ENCODE assay signal across 25 mouse cellular contexts in genomic region chr19:44427721-44428120, GRCm38 (mm10). TPM values are rescaled to one million over a fixed set of nuclear protein-coding genes. Genes with fewer than 3 reads are reported as not detected.
DNase-seq lines count a peak whose midpoint lies in the region; ATAC-seq and TF ChIP-seq lines count a peak whose summit lies in the region.
"Had no signal": no experiment of that assay in that cellular context is flagged by ENCODE, and none has a peak within 500 bp of the region (broad histone marks: within the 10 kb centered on the region; RNA-seq: fewer than 3 reads in every experiment).

No protein-coding gene starts in this region.

- no peaks in the 10 kb centered on the region for H3K9me3 ChIP-seq in intestine, postnatal 0 days (ENCODE audit: control insufficient read depth)
- no peaks in the 10 kb centered on the region for H3K9me3 ChIP-seq in intestine, embryonic 16.5 days (ENCODE audit: control insufficient read depth, low read length)
- H3K9me3 ChIP-seq: embryonic facial prominence, embryonic 10.5 days; embryonic facial prominence, embryonic 12.5 days; forebrain, embryonic 13.5 days; forebrain, embryonic 15.5 days; G1E had no signal

- peak; percentile 73 for DNase-seq in R1 (ENCODE audit: low read depth, low spot score)
- DNase-seq in yolk sac, embryonic 10.5 days (ENCODE audit: low spot score), result peak; percentile 48
- no peak for DNase-seq in frontal cortex, adult 2 months (ENCODE audit: extremely low spot score in 1 of 2, low spot score in 1 of 2)
- DNase-seq in urinary bladder, postnatal 36 days (ENCODE audit: low spot score in 2 of 2), result no peak
- DNase-seq: adrenal gland, adult 8-10 months; adrenal gland, postnatal 14 days; adrenal gland, postnatal 36 days; B cell, adult 2 months; cerebellum, adult 11-12 months; cerebellum, adult 2 months; cerebellum, adult 9-10 months; cerebellum, postnatal 10 days; cerebellum, postnatal 25 days; forebrain, postnatal 0 days had no signal

- H3K36me3 ChIP-seq in intestine, postnatal 0 days (ENCODE audit: control insufficient read depth, insufficient read depth), result no peaks in the 10 kb centered on the region
- no peaks in the 10 kb centered on the region for H3K36me3 ChIP-seq in intestine, embryonic 16.5 days (ENCODE audit: control insufficient read depth, insufficient read depth, low read length)
- H3K36me3 ChIP-seq: embryonic facial prominence, embryonic 10.5 days; embryonic facial prominence, embryonic 12.5 days; forebrain, embryonic 15.5 days; G1E had no signal

- H3K27me3 ChIP-seq in intestine, postnatal 0 days (replicated peaks; ENCODE audit: control insufficient read depth, insufficient read depth, low read length), result no peaks in the 10 kb centered on the region
- H3K27me3 ChIP-seq in intestine, embryonic 16.5 days (replicated peaks; ENCODE audit: control insufficient read depth, insufficient read depth, low read length), result no peaks in the 10 kb centered on the region
- H3K27me3 ChIP-seq: CH12.LX; embryonic facial prominence, embryonic 12.5 days; forebrain, embryonic 13.5 days; forebrain, embryonic 15.5 days had no signal

- ATAC-seq in intestine, postnatal 0 days, result peak; percentile 31; the same call in 1 of the 2 replicates
- ATAC-seq in intestine, embryonic 16.5 days, result no peak
- ATAC-seq: activated CD4-positive, CD25-positive, alpha-beta regulatory T cell, adult 4 months; CD4-positive, CD25-positive, alpha-beta regulatory T cell, adult 4 months; forebrain, embryonic 13.5 days; forebrain, embryonic 15.5 days; forebrain, postnatal 0 days; Patski had no signal

- H3K4me3 ChIP-seq in intestine, postnatal 0 days (ENCODE audit: low read depth, low read length), result no peak overlapping the region
- H3K4me3 ChIP-seq in intestine, embryonic 16.5 days (ENCODE audit: low read length), result no peak overlapping the region
- H3K4me3 ChIP-seq: embryonic facial prominence, embryonic 10.5 days; embryonic facial prominence, embryonic 12.5 days; forebrain, embryonic 13.5 days; forebrain, embryonic 15.5 days had no signal

- no peak overlapping the region for H3K9ac ChIP-seq in intestine, postnatal 0 days (ENCODE audit: low read depth, low read length)
- no peak overlapping the region for H3K9ac ChIP-seq in intestine, embryonic 16.5 days (ENCODE audit: low read depth, low read length)
- H3K9ac ChIP-seq: embryonic facial prominence, embryonic 12.5 days; forebrain, embryonic 13.5 days; forebrain, embryonic 15.5 days; forebrain, postnatal 0 days had no signal

- WGBS in intestine, postnatal 0 days, result 33% methylated on average over 1 of the region's 1 CpGs
- 74% methylated on average over 1 of the region's 1 CpGs for WGBS in intestine, embryonic 16.5 days

- TF ChIP-seq CTCF in intestine, postnatal 0 days (IDR thresholded peaks at IDR 0.05; ENCODE audit: low read depth), result no peak

- no peaks in the 10 kb centered on the region for H3K4me1 ChIP-seq in intestine, postnatal 0 days (replicated peaks; ENCODE audit: control insufficient read depth, insufficient read depth, low read length)
- no peaks in the 10 kb centered on the region for H3K4me1 ChIP-seq in intestine, embryonic 16.5 days (ENCODE audit: control insufficient read depth, insufficient read depth, low read length)
- H3K4me1 ChIP-seq: embryonic facial prominence, embryonic 10.5 days; embryonic facial prominence, embryonic 12.5 days; forebrain, embryonic 13.5 days; forebrain, embryonic 15.5 days had no signal

- no peak overlapping the region; the same call in 1 of the 2 replicates for H3K27ac ChIP-seq in intestine, postnatal 0 days (ENCODE audit: low read depth, low read length)
- no peak overlapping the region for H3K27ac ChIP-seq in intestine, embryonic 16.5 days (ENCODE audit: low read length)
- H3K27ac ChIP-seq: embryonic facial prominence, embryonic 10.5 days; embryonic facial prominence, embryonic 12.5 days; forebrain, embryonic 13.5 days; forebrain, embryonic 15.5 days had no signal

- no peak overlapping the region for H3K4me2 ChIP-seq in intestine, postnatal 0 days (replicated peaks; ENCODE audit: low read depth)
- H3K4me2 ChIP-seq in intestine, embryonic 16.5 days (ENCODE audit: low read depth, low read length), result no peak overlapping the region
- H3K4me2 ChIP-seq: embryonic facial prominence, embryonic 12.5 days; forebrain, embryonic 13.5 days; forebrain, embryonic 15.5 days had no signal

RNA-seq across cellular contexts. Expression of gene Scd1, which starts 20.0 kb away (rescaled TPM):
- 1.5 and 2.6 TPM in 2 replicates for polyA plus RNA-seq in intestine, postnatal 0 days (2015; fragmentation: Nextera tagmentation; extraction: Ambion mirVana)
- polyA plus RNA-seq in intestine, embryonic 16.5 days (2015; fragmentation: Nextera tagmentation; extraction: Ambion mirVana), result 5.5 and 5.7 TPM in 2 replicates
- 111 and 161 TPM in 2 replicates for polyA plus RNA-seq in frontal cortex, adult 2 months (2012; rRNA removed)

Comparison
In these comparisons a context has a peak if more than half of its experiments do, and no peak if none do; other contexts are left out.
1. DNase-seq: peak in R1 (single experiment) and yolk sac, embryonic 10.5 days (single experiment); none in frontal cortex, adult 2 months (0 of 2) and urinary bladder, postnatal 36 days (0 of 2).
2. RNA of gene Scd1, which starts 20.0 kb away (polyA plus RNA-seq): 111 to 161 TPM in frontal cortex, adult 2 months; 5.5 to 5.7 TPM in intestine, embryonic 16.5 days and 1.5 to 2.6 TPM in intestine, postnatal 0 days; every median in the first group is over 10 times any median in the second.